Mouse (Mus musculus) limb, embryonic 13.5 days (tissue): ENCODE results near the gene Lrrfip2. TPM values are rescaled to one million over a fixed set of nuclear protein-coding genes. Genes with fewer than 3 reads are reported as not detected.

Source experiments
- ATAC-seq: fragments of 200-750 bp; cut with Nextera tagmentation; 2 replicates; pipeline ENCODE4 v1.8.0; 2017; ENCODE audit warnings: low read depth, moderate number of reproducible peaks, moderate TSS enrichment; ENCODE audit not compliant: low FRiP score
- H3K27ac ChIP-seq: fragments of 300-500 bp; sonication (generic); 2 replicates; pipeline ENCODE4 v1.5.1; 2015; ENCODE audit warnings: inconsistent platforms, mild to moderate bottlenecking, moderate library complexity
- H3K27me3 ChIP-seq: fragments of 300-500 bp; sonication (generic); 2 replicates; pipeline ENCODE4 v1.6.1; 2015; ENCODE audit warnings: mild to moderate bottlenecking, inconsistent platforms
- H3K36me3 ChIP-seq: fragments of 300-500 bp; sonication (generic); 2 replicates; pipeline ENCODE4 v1.6.1; 2015; ENCODE audit warnings: inconsistent platforms, mild to moderate bottlenecking, moderate library complexity
- H3K4me1 ChIP-seq: fragments of 300-500 bp; sonication (generic); 2 replicates; pipeline ENCODE4 v1.6.1; 2015; ENCODE audit warnings: inconsistent platforms
- H3K4me2 ChIP-seq: fragments of 300-500 bp; sonication (generic); replicated peaks from 2 replicates; pipeline ENCODE4 v1.6.1; 2015; ENCODE audit warnings: inconsistent platforms, mild to moderate bottlenecking, moderate library complexity
- H3K4me3 ChIP-seq: fragments of 300-500 bp; sonication (generic); 2 replicates; pipeline ENCODE4 v1.5.1; 2015; ENCODE audit warnings: moderate library complexity, mild to moderate bottlenecking, inconsistent platforms
- H3K9ac ChIP-seq: fragments of 300-500 bp; sonication (generic); 2 replicates; pipeline ENCODE4 v1.6.1; 2015; ENCODE audit warnings: mild to moderate bottlenecking, inconsistent platforms
- H3K9me3 ChIP-seq: fragments of 300-500 bp; sonication (generic); 2 replicates; pipeline ENCODE4 v1.6.1; 2016; ENCODE audit warnings: inconsistent platforms
- WGBS: fragments of 180-500 bp; shearing (Covaris S2); methylation state at CpG from one replicate; pipeline ENCODE4 v1.1.7; 2015; 5-methylcytosine and 5-hydroxymethylcytosine counted together
- polyA plus RNA-seq: library from polyadenylated mRNA; unstranded; fragments of >200 nt; fragmentation: Nextera tagmentation; extraction: Ambion mirVana; gene quantifications from 2 replicates; pipeline ENCODE4 v1.2.1, GENCODE M21; 2015

Lrrfip2 gene
- polyA plus RNA-seq, 1 experiment from 2014 or later: 37.2 TPM

GRCm38 (mm10) chr9:111275156-111275555 is 157.8 kb downstream of the Lrrfip2 start:
- H3K9ac ChIP-seq: peak overlapping the region; percentile 40; the same call in 1 of the 2 replicates
- H3K4me3 ChIP-seq: peak overlapping the region; percentile 91
- H3K4me1 ChIP-seq: peaks cover 46% of the 10 kb centered on the region
- H3K27ac ChIP-seq: no peak overlapping the region
- no peaks in the 10 kb centered on the region for H3K9me3 ChIP-seq
- peaks cover 50% of the 10 kb centered on the region for H3K36me3 ChIP-seq
- no peaks in the 10 kb centered on the region for H3K27me3 ChIP-seq
- WGBS: 15% methylated on average over 1 of the region's 1 CpGs
- H3K4me2 ChIP-seq: peak overlapping the region; percentile 91
- no peak for ATAC-seq

Other genes starting within 250 kb of the Lrrfip2 start
- 1.3 and 1.4 TPM in 2 replicates for gene Als2cl, start 237.7 kb upstream of the Lrrfip2 start, polyA plus RNA-seq
- 1.1 and 1.2 TPM in 2 replicates for gene Tmie, start 237.5 kb upstream of the Lrrfip2 start, polyA plus RNA-seq
- gene Fam240a, start 200.7 kb upstream of the Lrrfip2 start, polyA plus RNA-seq: not detected in 2 replicates
- gene Tdgf1, start 171.4 kb upstream of the Lrrfip2 start, polyA plus RNA-seq: 0.11 and 0.13 TPM in 2 replicates
- gene Lrrc2, start 166.0 kb upstream of the Lrrfip2 start, polyA plus RNA-seq: 0.05 TPM in 1 of 2 replicates, not detected in the other
- not detected in 2 replicates for gene Rtp3, start 127.0 kb upstream of the Lrrfip2 start, polyA plus RNA-seq
- 0.69 and 0.73 TPM in 2 replicates for gene Ltf, start 98.3 kb upstream of the Lrrfip2 start, polyA plus RNA-seq
- gene Ccrl2, start 60.1 kb upstream of the Lrrfip2 start, polyA plus RNA-seq: 0.33 and 0.68 TPM in 2 replicates
- gene Mlh1, start 154.2 kb downstream of the Lrrfip2 start, polyA plus RNA-seq: 35.8 and 40.0 TPM in 2 replicates
- 32.4 and 39.3 TPM in 2 replicates for gene Epm2aip1, start 154.3 kb downstream of the Lrrfip2 start, polyA plus RNA-seq
- 0.32 and 0.34 TPM in 2 replicates for gene Trank1, start 194.1 kb downstream of the Lrrfip2 start, polyA plus RNA-seq